Mouse (Mus musculus): ENCODE measurements around the gene Bud31. TPM values are rescaled to one million over a fixed set of nuclear protein-coding genes. Genes with fewer than 3 reads are reported as not detected.
A peak's percentile ranks its signal among the peaks of the same experiment; 100 is the strongest.
"Not testable (repeated sequence)": the region's sequence is repeated elsewhere in the genome, so short reads cannot be mapped to it uniquely, and the experiment has no call there.

Bud31 gene
- polyA plus RNA-seq, 1 experiment from 2014 or later, result 250 TPM

DNA sequence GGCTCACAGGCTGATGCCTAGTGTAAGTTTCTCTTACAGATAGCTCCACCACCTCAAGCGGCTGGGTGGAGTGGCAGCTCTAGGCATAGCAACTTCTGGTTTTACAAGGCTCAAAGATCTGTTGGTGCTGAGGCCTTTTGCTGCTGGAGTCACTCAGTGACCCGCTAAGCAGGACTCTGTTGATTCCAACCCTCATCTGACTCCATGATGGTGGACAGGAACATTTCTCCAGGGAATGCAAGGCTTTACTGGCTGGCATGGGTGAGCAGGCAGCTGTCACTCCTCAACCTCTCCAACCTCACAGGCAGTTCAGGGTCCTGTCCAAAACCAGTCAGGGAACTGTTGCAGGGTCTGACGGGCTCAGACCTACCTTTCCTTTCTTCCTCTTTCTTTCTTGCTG lies 9.2 kb upstream of the Bud31 start:
- H3K27me3 ChIP-seq (ENCODE audit: control insufficient read depth, insufficient read depth, low read length), result no peaks in the 10 kb centered on the region
- H3K9me3 ChIP-seq (ENCODE audit: control insufficient read depth, low read length), result no peaks in the 10 kb centered on the region
- ATAC-seq (ENCODE audit: insufficient read depth, low FRiP score, low TSS enrichment) (no peak), DNase-seq (ENCODE audit: low spot score) (no peak)
- H3K9ac ChIP-seq (ENCODE audit: low read length), result no peak overlapping the region
- 93% methylated on average over 3 of the region's 3 CpGs for WGBS
- H3K4me1 ChIP-seq (ENCODE audit: control insufficient read depth, insufficient read depth, low read length), result no peaks in the 10 kb centered on the region
- no peak overlapping the region for H3K27ac ChIP-seq (ENCODE audit: low read depth, low read length)
- no peak overlapping the region for H3K4me2 ChIP-seq (ENCODE audit: low read depth)
- no peak overlapping the region for H3K4me3 ChIP-seq (ENCODE audit: low read depth, low read length)
- peaks cover 46% of the 10 kb centered on the region for H3K36me3 ChIP-seq (ENCODE audit: control insufficient read depth, insufficient read depth, low read length)

DNA sequence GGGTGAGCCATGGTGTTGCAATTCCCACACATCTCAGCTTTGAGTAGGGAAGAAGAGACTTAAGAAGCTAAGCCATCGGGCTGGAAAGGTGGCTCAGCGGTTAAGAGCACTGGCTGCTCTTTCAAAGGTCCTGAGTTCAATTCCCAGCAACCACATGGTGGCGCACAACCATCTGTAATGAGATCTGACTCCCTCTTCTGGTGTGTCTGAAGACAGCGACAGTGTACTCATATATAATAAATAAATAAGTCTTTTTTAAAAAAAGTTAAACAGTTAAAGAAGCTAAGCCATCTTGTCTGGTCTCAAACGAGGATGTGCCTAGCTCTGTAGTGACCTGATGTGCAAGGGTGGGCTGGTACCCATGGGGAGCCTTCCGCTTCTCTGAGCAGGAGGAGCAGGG lies 6.9 kb upstream of the Bud31 start:
- H3K27me3 ChIP-seq (ENCODE audit: control insufficient read depth, insufficient read depth, low read length); H3K9me3 ChIP-seq (ENCODE audit: control insufficient read depth, low read length); H3K9ac ChIP-seq (ENCODE audit: low read length); H3K27ac ChIP-seq (ENCODE audit: low read depth, low read length); H3K4me3 ChIP-seq (ENCODE audit: low read depth, low read length); H3K4me2 ChIP-seq (ENCODE audit: low read depth); H3K4me1 ChIP-seq (ENCODE audit: control insufficient read depth, insufficient read depth, low read length); ATAC-seq (ENCODE audit: insufficient read depth, low FRiP score, low TSS enrichment); DNase-seq (ENCODE audit: low spot score): not testable (repeated sequence)
- 91% methylated on average over 6 of the region's 6 CpGs for WGBS
- H3K36me3 ChIP-seq (ENCODE audit: control insufficient read depth, insufficient read depth, low read length), result peaks cover 46% of the 10 kb centered on the region

DNA sequence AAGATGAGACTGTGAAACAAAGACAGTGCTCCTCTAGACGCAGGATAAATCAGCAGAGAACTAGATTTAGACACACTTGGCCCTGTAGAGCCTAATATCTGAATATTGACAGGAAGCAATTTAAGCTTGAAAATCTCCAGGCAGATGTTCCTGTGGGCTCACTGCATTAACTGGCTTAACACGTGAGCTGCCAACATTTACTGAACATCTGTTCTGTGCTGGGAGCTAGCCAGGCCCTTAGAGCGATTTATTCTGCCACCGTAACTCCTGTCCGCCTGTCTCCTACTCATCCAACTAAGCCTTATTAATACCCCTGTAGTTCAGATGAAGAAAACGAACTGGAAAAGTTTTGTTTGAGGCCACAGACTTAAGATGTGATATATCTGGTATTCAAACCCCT lies 1.3 kb upstream of the Bud31 start:
- DNase-seq (ENCODE audit: low spot score) (no peak), ATAC-seq (ENCODE audit: insufficient read depth, low FRiP score, low TSS enrichment) (no peak)
- Histone ChIP-seq H3K27ac (ENCODE audit: low read depth, low read length) (no peak overlapping the region), H3K27me3 (ENCODE audit: control insufficient read depth, insufficient read depth, low read length) (no peaks in the 10 kb centered on the region), H3K9ac (ENCODE audit: low read length) (peak overlapping the region; percentile 64), H3K4me1 (ENCODE audit: control insufficient read depth, insufficient read depth, low read length) (peaks cover 12% of the 10 kb centered on the region), H3K9me3 (ENCODE audit: control insufficient read depth, low read length) (no peaks in the 10 kb centered on the region), H3K36me3 (ENCODE audit: control insufficient read depth, insufficient read depth, low read length) (peaks cover 22% of the 10 kb centered on the region), H3K4me3 (ENCODE audit: low read depth, low read length) (peak overlapping the region; percentile 55), H3K4me2 (ENCODE audit: low read depth) (peak overlapping the region; percentile 74)
- WGBS, result 26% methylated on average over 6 of the region's 6 CpGs

DNA sequence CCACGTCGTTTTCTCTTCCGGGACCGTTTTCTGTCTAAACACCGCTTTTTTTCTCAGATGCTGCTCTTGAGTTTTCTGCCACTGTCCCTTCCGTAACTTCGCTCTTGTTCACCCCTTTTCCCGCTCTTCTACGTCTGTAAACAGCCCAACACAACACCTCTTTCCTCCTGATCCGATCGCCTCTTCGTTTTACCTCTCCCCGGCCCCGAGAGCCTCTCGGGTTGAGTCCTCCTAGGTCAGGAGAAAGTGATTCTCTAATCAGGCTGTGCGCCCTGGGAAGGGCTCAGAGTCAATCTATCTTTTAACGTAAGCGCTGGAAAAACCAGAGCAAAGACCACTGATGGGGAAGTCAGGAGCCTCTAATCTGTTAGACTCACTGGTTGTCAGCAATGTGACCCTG lies 449 bp downstream of the Bud31 start:
- 1% methylated on average over 18 of the region's 18 CpGs for WGBS
- no peak for DNase-seq (ENCODE audit: low spot score)
- peak overlapping the region; percentile 74 for H3K4me2 ChIP-seq (ENCODE audit: low read depth)
- no peak for ATAC-seq (ENCODE audit: insufficient read depth, low FRiP score, low TSS enrichment)
- H3K27me3 ChIP-seq (ENCODE audit: control insufficient read depth, insufficient read depth, low read length), result no peaks in the 10 kb centered on the region
- no peaks in the 10 kb centered on the region for H3K9me3 ChIP-seq (ENCODE audit: control insufficient read depth, low read length)
- H3K4me3 ChIP-seq (ENCODE audit: low read depth, low read length), result peak overlapping the region; percentile 55
- peaks cover 12% of the 10 kb centered on the region for H3K4me1 ChIP-seq (ENCODE audit: control insufficient read depth, insufficient read depth, low read length)
- peaks cover 13% of the 10 kb centered on the region for H3K36me3 ChIP-seq (ENCODE audit: control insufficient read depth, insufficient read depth, low read length)
- H3K27ac ChIP-seq (ENCODE audit: low read depth, low read length), result peak overlapping the region; percentile 82
- H3K9ac ChIP-seq (ENCODE audit: low read length), result peak overlapping the region; percentile 64

DNA sequence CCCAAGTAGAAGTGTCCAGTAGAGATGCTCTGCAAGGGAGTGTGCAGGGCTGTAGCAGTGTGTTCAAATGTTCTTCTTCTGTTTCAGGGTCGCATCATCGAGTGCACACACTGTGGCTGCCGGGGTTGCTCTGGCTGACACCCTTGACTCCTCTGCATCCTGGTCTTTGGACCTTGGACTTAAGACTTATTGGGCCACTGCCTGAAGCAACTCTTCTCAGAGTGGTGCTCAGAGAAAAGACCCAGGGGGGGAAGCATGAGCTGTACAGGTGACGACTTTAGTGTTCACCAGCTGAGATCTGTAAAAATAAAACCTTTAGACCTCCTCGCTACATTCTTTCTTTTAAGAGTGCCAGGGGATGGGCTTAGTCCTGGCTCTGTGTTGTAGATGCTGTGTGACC lies 7.6 kb downstream of the Bud31 start:
- no peaks in the 10 kb centered on the region for H3K9me3 ChIP-seq (ENCODE audit: control insufficient read depth, low read length)
- H3K4me1 ChIP-seq (ENCODE audit: control insufficient read depth, insufficient read depth, low read length), result no peaks in the 10 kb centered on the region
- no peak overlapping the region for H3K4me2 ChIP-seq (ENCODE audit: low read depth)
- H3K36me3 ChIP-seq (ENCODE audit: control insufficient read depth, insufficient read depth, low read length), result peaks cover 30% of the 10 kb centered on the region
- 94% methylated on average over 5 of the region's 5 CpGs for WGBS
- H3K4me3 ChIP-seq (ENCODE audit: low read depth, low read length), result no peak overlapping the region
- no peaks in the 10 kb centered on the region for H3K27me3 ChIP-seq (ENCODE audit: control insufficient read depth, insufficient read depth, low read length)
- H3K27ac ChIP-seq (ENCODE audit: low read depth, low read length), result no peak overlapping the region
- H3K9ac ChIP-seq (ENCODE audit: low read length), result no peak overlapping the region
- ATAC-seq (ENCODE audit: insufficient read depth, low FRiP score, low TSS enrichment), result no peak
- no peak for DNase-seq (ENCODE audit: low spot score)

DNA sequence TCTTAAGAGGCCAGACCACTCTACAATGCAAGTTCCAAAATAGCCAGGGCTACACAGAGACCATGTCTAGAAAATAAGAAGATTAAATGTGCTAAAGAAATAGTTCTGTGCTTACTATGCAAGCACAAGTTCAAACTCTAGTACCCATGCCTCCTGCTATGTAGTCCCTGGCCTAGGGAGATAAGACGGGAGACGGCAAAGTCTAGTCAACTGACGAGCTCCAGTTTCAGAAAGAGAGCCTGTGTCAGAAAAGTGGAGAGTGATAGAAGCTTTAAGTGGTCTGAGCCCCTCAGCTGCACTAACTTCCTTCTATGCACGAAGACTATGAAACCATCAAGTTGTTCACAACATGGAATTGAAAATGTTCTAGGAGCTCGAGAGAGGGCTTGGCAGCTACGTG lies 9.1 kb downstream of the Bud31 start:
- DNase-seq (ENCODE audit: low spot score) (no peak), ATAC-seq (ENCODE audit: insufficient read depth, low FRiP score, low TSS enrichment) (no peak)
- no peaks in the 10 kb centered on the region for H3K4me1 ChIP-seq (ENCODE audit: control insufficient read depth, insufficient read depth, low read length)
- H3K36me3 ChIP-seq (ENCODE audit: control insufficient read depth, insufficient read depth, low read length), result peaks cover 30% of the 10 kb centered on the region
- H3K9ac ChIP-seq (ENCODE audit: low read length), result no peak overlapping the region
- H3K27me3 ChIP-seq (ENCODE audit: control insufficient read depth, insufficient read depth, low read length), result no peaks in the 10 kb centered on the region
- no peak overlapping the region for H3K4me3 ChIP-seq (ENCODE audit: low read depth, low read length)
- 88% methylated on average over 6 of the region's 6 CpGs for WGBS
- H3K4me2 ChIP-seq (ENCODE audit: low read depth), result no peak overlapping the region
- no peaks in the 10 kb centered on the region for H3K9me3 ChIP-seq (ENCODE audit: control insufficient read depth, low read length)
- no peak overlapping the region for H3K27ac ChIP-seq (ENCODE audit: low read depth, low read length)

DNA sequence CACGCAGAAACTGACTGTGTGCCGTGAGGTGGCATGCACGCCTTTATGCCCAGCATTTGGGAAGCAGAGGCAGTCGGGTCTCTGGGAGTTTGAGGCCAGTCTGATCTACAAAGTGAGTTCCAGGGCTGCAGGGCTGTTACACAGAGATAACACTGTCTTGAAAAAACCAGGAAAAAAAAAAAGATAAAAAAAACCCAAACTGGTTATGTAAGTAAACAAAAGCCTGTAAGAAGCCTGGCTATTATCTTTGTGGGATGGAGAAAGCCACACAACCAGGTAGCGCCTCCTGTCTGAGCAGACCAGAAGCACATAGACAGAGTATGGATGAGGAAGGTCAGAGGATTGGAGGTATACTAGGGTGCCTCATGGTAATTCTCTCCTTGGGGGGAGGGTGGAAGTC lies 12.5 kb downstream of the Bud31 start:
- Histone ChIP-seq H3K27ac (ENCODE audit: low read depth, low read length) (no peak overlapping the region), H3K36me3 (ENCODE audit: control insufficient read depth, insufficient read depth, low read length) (peaks cover 28% of the 10 kb centered on the region), H3K4me2 (ENCODE audit: low read depth) (no peak overlapping the region), H3K9ac (ENCODE audit: low read length) (no peak overlapping the region), H3K27me3 (ENCODE audit: control insufficient read depth, insufficient read depth, low read length) (no peaks in the 10 kb centered on the region), H3K4me1 (ENCODE audit: control insufficient read depth, insufficient read depth, low read length) (no peaks in the 10 kb centered on the region), H3K4me3 (ENCODE audit: low read depth, low read length) (no peak overlapping the region), H3K9me3 (ENCODE audit: control insufficient read depth, low read length) (no peaks in the 10 kb centered on the region)
- no peak for ATAC-seq (ENCODE audit: insufficient read depth, low FRiP score, low TSS enrichment)
- DNase-seq (ENCODE audit: low spot score), result no peak
- 97% methylated on average over 5 of the region's 5 CpGs for WGBS

DNA sequence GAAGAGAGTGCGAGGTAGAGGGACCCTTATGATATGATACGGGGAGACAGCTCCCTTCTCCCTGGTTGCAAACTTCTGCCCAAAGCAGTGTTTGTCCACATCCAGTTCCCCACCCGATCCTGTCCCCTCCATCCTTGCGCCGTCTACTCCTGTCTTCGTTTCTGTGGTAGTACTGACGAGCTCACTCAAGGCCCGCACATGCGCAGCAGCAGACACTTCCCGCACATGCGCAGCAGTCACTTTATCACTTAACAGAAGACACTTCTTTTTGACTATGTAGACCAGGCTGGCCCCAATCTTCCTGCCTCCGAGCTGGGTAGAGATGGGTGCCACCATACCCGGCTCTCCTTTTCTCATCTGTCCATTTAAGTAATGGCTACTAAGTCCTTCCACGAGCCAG lies 21.2 kb downstream of the Bud31 start:
- ATAC-seq (ENCODE audit: insufficient read depth, low FRiP score, low TSS enrichment) (no peak), DNase-seq (ENCODE audit: low spot score) (no peak)
- no peak overlapping the region for H3K4me2 ChIP-seq (ENCODE audit: low read depth)
- H3K4me3 ChIP-seq (ENCODE audit: low read depth, low read length), result no peak overlapping the region
- no peak overlapping the region for H3K9ac ChIP-seq (ENCODE audit: low read length)
- WGBS, result 95% methylated on average over 14 of the region's 14 CpGs
- H3K27ac ChIP-seq (ENCODE audit: low read depth, low read length), result no peak overlapping the region
- peaks cover 5% of the 10 kb centered on the region; the same call in 1 of the 2 replicates for H3K4me1 ChIP-seq (ENCODE audit: control insufficient read depth, insufficient read depth, low read length)
- no peaks in the 10 kb centered on the region for H3K27me3 ChIP-seq (ENCODE audit: control insufficient read depth, insufficient read depth, low read length)
- no peaks in the 10 kb centered on the region for H3K9me3 ChIP-seq (ENCODE audit: control insufficient read depth, low read length)
- H3K36me3 ChIP-seq (ENCODE audit: control insufficient read depth, insufficient read depth, low read length), result peaks cover 7% of the 10 kb centered on the region

DNA sequence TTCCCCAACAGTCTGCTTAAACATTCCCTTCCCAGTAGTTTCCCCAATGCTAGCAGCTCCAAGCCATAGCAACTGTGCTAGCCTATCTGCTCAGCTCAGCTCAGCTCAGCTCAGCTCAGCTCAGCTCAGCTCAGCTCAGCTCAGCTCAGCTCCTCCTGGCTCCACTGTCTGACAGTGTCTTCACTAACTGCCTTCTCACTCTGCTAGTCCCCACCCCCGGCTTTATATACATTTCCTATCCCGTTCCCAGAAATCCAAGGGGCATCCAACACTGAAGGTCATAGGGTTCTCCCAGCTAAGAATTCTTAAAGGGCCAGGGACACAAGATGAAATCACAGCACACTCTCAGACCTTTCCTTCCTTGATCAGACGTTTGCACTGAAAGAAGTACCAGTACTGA lies 24.5 kb downstream of the Bud31 start:
- DNase-seq (ENCODE audit: low spot score) (no peak), ATAC-seq (ENCODE audit: insufficient read depth, low FRiP score, low TSS enrichment) (no peak)
- H3K36me3 ChIP-seq (ENCODE audit: control insufficient read depth, insufficient read depth, low read length), result no peaks in the 10 kb centered on the region; the same call in 1 of the 2 replicates
- 82% methylated on average over 3 of the region's 3 CpGs for WGBS
- no peak overlapping the region for H3K4me2 ChIP-seq (ENCODE audit: low read depth)
- no peak overlapping the region for H3K27ac ChIP-seq (ENCODE audit: low read depth, low read length)
- peaks cover 6% of the 10 kb centered on the region for H3K4me1 ChIP-seq (ENCODE audit: control insufficient read depth, insufficient read depth, low read length)
- no peaks in the 10 kb centered on the region for H3K9me3 ChIP-seq (ENCODE audit: control insufficient read depth, low read length)
- H3K27me3 ChIP-seq (ENCODE audit: control insufficient read depth, insufficient read depth, low read length), result no peaks in the 10 kb centered on the region
- no peak overlapping the region for H3K9ac ChIP-seq (ENCODE audit: low read length)
- no peak overlapping the region for H3K4me3 ChIP-seq (ENCODE audit: low read depth, low read length)

Measured in neural tube, embryonic 11.5 days (tissue).